Mouse (Mus musculus) hematopoietic stem cell, adult 5-6 weeks (primary cell): ENCODE data around the gene Doc2g. TPM values are rescaled to one million over a fixed set of nuclear protein-coding genes. Genes with fewer than 3 reads are reported as not detected.
A peak's percentile ranks its signal among the peaks of the same experiment; 100 is the strongest.
"Not testable (repeated sequence)": the region's sequence is repeated elsewhere in the genome, so short reads cannot be mapped to it uniquely, and the experiment has no call there.

Source experiments
- ATAC-seq, 2 experiments: fragments of 125-278 bp in 1 of 2; replicated peaks in 1 of 2; 2 replicates each; pipeline ENCODE4 v1.8.0; 2016 to 2017; ENCODE audit warnings: inconsistent platforms in 2 of 2, mild to moderate bottlenecking in 2 of 2, moderate number of reproducible peaks in 2 of 2, low read depth in 1 of 2, moderate TSS enrichment in 1 of 2; ENCODE audit not compliant: low FRiP score in 2 of 2, poor library complexity in 2 of 2, severe bottlenecking in 2 of 2, insufficient read depth in 1 of 2, low TSS enrichment in 1 of 2
- total RNA-seq: library from RNA; stranded (forward); fragments of 172-1452, 232-1000 nt; gene quantifications from 2 replicates; pipeline ENCODE4 v1.2.3, GENCODE M21; 2017

Gene Doc2g
- total RNA-seq, 1 experiment from 2014 or later: 1.5 TPM

GRCm38 (mm10) chr19:4037154-4037787, 34.2 kb downstream of the Doc2g start:
- ATAC-seq: not testable (repeated sequence)

- peak; percentile 90 to 99 for ATAC-seq
Observed at GRCm38 (mm10) chr19:4037788-4038232, 34.7 kb downstream of the Doc2g start, which contains the start of gene Gstp1. Gene Gstp1 (minus strand): TSS chr19:4037985.

GRCm38 (mm10) chr19:4040941-4041340, 37.8 kb downstream of the Doc2g start:
- ATAC-seq: not testable (repeated sequence)

GRCm38 (mm10) chr19:4041500-4041899, 38.4 kb downstream of the Doc2g start:
- not testable (repeated sequence) for ATAC-seq

DNA sequence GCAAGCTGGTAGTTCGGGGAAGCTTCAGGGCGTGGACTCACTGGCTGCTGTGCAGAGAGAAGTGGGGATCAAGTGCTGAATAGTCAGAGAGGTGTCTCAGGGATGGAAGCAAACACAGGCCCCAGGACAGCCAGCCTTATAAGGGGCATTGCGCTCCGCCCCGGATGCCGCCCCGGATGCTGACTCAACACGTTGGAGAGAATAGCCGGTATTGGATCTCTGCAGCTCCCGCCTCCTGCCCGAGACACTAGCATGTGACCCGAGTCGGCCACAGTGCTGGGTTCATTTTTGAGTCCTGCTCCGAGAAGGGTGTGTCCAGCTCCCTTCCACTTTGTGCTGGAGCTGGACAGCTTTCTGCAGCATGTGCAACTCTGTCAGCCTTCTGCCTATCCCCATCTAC, 39.0 kb downstream of the Doc2g start:
- ATAC-seq: no peak

DNA sequence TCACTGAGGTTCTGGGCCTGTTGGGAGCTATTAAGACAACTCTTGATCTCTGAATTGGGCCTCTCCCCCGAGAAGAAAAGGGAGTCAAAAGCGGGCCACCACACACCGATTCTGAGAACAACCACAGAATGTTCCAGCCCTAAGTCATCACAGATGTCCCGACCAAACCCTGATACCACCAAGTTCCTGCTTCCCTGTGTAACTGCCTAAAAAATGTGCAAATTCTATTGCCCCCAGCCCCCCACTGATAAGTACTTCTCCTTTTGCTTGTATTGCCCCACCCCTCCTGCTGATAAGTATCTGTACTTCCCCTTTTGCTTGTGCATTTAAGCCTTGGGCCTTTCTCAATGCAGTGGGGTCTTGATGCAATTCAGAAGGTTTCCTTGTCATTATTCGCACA, 41.0 kb downstream of the Doc2g start:
- not testable (repeated sequence) for ATAC-seq

DNA sequence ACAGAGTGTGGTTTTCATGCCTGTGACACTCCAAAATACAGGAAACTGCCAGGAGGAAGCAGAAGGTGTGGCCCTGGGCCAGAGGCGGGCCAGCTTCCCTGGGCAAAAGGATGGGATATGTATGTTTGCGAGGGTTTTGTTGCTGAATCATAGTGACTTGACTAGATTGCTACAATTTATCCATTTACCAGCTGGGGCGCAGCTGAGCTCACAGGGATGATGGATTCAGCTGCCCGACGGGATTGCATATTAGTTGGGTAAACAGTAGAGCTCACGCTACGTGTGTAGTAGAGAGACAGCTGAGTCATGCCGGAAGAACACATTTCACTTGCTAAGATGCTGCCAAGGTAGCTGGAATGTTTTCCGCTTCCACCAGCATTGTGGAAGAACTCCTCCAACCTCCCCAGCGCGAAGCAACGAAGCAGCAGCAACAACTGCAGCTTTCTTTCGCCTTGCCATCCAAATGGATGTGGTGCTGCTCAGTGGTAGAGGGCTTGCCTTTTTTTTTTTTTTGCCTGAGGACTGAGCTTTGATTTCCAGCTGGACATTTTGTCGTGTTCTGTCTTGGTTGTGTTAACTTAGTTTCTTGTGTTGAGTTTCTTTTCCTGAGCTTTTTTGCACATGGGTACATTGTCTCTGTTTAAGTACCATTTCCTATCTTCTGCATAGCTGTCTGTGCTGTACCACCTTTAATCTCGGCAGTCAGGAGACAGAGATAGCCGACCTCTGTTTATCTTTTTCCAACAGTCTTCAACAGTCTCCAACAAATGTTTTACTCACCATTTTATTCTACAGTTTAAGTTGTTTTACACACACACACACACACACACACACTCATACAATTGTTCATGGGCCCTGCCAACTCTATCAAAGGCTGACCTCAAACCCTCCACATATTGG, 43.1 kb downstream of the Doc2g start, which contains the start of gene Gstp2:
Gene Gstp2 (minus strand): TSS at position 58 of the 900 bp plus-strand sequence.
- peak; percentile 53 to 83; a peak in 2 of 4 replicates for ATAC-seq

DNA sequence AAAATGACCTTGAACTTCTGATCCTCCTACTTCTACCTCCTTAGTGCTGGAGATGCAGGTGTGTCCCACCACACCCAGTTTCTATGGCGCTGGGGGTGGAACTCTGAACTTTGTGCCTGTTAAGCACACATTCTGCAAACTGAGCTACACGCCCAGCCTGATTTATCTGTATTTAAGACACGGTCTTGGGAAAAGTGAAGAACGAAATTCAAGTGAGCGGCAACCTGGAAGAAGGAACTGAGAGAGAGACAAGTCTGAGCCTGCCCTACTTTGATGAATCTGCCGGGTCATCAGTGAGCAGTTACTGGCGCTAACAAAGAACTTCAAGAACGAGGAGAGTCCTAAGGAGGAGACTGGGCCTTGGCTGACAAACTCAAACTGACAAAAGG, 43.7 kb downstream of the Doc2g start:
- no peak for ATAC-seq

DNA sequence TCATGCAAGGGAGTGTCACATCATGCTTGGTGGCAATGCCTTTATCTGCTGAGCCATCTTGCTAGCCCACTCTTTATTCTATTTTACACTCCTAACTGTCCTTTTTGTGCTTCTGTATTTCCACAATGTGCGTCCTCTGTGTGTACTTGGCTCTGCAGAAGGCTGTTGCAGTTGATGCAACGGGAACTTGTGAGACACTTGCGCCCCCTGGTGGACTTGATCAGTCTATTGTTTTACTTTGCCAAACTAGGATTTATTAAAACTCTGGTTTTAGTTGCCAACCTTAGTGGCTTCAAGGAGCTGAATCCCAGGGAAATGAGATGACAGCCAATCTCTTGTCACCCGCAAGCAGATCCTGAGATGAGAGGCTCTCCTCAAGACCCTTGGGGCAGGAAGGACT, 44.7 kb downstream of the Doc2g start:
- ATAC-seq: 0 out of 4 replicates have a peak, but pooled peaks of 1 of the 2 experiments have one; percentile 53

GRCm38 (mm10) chr19:4049069-4049468, 46.0 kb downstream of the Doc2g start:
- not testable (repeated sequence) for ATAC-seq

DNA sequence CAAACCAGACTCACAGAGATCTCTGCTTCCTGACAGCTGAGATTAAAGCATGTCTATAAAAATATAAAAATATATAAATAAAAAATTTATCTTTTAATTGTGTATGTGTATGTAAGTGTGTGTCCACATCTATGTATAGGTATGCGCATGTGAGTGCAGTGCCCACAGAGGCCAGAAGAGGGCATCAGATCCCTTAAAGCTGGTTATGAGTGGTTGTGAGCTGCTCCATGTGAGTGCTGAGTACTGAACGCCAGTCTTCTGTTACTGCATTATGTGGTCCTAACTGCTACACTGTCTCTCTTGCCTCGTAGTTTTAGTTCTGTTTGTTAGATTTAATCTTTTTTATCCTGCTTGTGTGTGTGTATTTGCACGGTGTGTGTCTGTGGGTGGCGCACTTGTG, 47.9 kb downstream of the Doc2g start:
- no peak for ATAC-seq

DNA sequence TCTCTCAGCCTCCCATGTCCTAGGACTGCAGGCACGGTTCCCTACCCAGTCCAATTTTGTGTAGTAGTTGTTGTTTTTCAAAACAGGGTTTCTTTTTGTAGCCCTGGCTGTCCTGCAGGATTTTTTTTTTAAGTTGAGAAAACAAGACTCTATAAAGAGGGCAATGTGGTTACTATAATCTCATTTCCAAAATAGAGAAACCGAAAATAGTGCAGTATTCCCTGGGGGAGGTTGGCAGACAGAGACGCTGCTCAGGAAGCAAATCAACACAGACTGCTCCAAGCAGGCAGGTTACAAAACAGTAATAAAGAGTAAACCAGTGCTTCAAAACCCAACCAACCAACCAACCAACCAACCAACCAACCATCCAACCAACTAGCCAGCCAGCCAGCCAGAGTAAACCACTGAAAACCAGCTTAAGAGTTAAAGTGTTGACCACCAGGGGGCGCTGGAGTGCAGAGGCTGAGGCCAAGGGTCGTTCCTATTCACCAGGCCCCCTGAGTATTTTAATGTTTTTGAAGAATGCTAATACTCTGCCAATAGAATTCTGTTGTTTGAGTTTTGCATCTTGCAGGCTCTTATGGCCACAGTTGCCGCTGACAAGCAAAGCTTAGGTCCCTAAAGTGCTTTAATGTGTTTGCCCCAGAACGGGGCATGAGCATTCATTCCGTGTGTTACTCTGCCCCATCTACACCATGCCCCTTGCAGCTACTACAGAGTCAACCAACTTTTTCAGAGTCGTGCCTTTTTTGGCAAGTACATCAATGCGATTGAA, 48.8 kb downstream of the Doc2g start:
- ATAC-seq: peak in 1 of 2 experiments; percentile 47; a peak in 1 of 4 replicates

GRCm38 (mm10) chr19:4052516-4053030, 49.5 kb downstream of the Doc2g start:
- ATAC-seq: no peak

DNA sequence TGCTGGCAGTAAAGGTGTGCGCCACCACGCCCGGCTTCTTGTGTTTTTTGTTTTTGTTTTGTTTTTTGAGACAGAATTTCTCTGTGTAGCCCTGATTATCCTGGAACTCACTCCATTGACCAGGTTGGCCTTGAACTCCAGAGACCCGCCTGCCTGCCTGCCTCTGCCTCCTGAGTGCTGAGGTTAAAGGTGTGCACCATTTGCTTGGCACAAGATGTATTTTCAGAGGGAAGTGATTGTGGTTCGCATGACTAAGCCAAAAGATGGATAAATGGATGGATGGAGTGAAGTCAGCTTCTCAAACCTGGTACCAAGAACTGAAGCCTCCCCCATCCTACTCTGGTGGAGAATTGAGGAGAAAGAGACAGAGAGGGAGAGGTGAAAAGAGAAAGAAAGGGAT, 51.5 kb downstream of the Doc2g start:
- no peak for ATAC-seq

DNA sequence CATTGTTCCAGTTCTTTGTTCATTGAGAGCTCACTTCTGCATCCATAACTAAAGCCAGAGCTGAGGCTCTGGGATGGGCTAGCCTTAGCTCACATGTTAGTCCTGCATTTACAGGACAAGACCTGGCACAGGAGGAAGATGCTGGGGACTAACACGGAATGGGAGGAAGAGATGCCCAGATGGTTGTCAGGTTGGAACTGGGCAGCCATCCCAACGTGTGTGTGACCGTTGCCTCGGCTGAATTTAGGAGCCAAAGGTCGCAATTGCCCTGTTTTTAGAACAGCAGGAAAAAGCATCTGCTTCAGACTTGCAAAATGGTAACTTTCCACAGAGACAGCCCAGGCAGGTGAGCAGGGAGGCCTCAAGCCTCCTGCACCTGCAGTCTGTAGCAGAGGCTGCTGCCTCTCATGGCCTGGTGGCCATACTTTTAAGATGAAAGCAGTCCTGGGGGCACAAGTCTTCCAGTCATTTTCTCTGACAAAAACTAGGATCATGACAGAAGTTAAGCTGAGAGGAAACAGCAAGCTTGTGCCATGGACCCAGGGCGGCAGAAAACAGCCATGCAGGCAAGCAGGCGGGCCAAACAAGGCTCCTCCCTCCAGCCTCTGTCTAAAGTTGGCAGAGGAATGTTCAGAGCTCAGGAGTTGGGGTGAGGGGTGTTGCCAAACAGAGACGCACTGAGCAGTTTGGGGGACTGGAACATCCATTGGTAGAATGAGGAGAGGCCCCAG, 52.3 kb downstream of the Doc2g start:
- no peak for ATAC-seq

- ATAC-seq: no peak
Observed at GRCm38 (mm10) chr19:4055947-4056693, 53.0 kb downstream of the Doc2g start.
